Mouse (Mus musculus): Measurements from ENCODE around the gene Eno3.

Gene Eno3

DNA sequence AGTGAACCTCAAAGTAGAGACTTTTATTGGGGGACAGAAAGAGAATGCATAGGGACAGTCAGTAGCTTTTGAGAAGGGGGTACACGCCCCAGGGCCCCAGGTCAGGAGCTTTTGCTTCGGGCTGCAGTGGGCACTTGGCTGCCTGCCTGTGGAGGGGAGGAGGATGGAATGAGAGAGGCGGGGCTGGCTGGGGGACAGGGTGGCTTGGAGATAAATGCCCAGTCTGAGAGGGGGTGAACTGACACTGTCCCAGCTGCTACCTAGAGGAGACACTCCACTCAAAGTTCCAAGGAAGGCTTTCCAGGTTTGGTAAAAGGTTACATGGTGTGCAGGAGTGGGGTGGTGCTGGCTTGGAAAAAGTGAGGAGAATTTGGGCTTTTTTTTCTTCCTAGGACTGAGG lies at the start of gene Eno3:
Gene Eno3 (plus strand): TSS at position 239 of the 400 bp plus-strand sequence.
- DNase-seq: no peak

DNA sequence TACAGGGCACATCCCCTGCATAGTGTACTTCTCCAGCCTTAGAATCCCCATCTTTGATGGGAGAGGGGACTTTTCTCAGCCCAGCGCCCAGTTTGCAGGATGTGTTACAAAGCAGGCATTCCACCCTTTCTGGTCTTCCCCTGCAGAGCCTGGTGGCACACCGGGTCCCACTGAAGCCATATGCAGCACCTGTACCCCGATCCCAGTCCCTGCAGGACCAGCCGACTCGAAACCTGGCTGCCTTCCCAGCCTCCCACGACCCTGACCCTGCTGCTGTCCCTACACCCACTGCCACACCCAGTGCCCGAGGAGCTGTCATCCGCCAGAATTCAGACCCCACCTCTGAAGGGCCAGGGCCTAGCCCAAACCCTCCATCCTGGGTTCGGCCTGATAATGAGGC lies 49.4 kb upstream of the Eno3 start:
- no peak for DNase-seq

DNA sequence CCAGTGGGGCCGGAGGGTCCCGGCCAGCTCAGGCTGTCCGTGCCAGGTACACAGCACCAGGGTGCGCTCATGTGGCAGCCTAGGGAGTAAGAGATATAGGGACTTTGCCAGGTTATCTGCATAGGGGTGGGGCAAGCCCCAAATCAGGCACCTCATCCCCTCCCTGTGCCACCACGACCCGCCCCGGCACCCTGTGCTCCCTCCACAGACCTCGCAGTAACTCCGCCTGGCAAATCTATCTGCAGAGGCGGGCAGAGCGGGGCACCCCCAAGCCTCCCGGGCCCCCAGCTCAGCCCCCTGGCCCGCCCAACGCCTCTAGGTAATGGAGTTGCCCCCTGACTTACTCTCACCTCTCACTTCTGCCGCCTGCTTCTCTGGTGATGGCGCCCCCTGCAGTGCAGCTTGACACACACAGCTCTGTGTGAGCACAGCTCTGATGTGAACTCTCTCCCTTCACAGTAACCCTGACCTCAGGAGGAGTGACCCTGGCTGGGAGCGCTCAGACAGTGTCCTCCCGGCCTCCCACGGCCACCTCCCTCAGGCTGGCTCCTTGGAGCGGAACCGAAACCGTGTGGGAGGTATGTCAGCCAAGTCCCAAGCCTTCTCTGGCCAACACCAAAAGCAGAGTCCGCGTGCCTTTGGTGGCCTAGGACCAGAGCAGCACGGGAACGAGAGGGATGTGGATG lies 48.5 kb upstream of the Eno3 start:
- DNase-seq: peak; percentile 55 to 58

DNA sequence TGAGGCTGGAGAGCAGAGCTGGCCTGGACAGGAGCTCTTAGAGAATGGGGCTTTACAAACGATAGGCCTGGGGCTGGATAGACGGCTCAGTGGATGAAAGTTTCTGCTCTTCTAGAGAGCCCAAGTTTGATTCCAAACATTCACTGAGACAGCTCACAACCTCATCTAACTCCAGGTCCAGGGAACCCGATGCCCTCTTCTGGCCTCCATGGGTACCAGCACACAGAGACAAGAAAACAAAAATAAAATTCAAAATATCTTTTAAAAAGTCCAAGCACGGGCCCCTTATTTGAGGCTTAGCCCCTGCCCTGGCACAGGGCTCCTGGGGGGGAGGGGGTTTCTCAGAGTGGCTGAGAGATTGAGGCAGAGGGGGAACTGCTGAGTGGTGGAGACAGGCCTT lies 46.2 kb upstream of the Eno3 start:
- DNase-seq: no peak

DNA sequence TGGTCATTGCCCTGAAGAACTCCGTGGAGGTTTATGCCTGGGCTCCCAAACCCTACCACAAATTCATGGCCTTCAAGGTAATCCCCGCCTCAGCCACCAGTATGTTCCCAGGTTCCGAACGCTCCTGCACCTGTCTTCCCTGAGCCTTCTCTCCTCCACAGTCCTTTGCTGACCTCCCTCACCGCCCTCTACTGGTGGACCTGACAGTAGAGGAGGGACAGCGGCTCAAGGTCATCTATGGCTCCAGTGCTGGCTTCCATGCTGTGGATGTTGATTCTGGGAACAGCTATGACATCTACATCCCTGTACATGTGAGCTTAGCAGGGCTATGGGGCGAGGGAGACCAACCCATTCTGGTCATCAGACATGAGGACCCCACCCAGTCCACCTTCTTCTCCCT lies 44.5 kb upstream of the Eno3 start:
- no peak for DNase-seq

DNA sequence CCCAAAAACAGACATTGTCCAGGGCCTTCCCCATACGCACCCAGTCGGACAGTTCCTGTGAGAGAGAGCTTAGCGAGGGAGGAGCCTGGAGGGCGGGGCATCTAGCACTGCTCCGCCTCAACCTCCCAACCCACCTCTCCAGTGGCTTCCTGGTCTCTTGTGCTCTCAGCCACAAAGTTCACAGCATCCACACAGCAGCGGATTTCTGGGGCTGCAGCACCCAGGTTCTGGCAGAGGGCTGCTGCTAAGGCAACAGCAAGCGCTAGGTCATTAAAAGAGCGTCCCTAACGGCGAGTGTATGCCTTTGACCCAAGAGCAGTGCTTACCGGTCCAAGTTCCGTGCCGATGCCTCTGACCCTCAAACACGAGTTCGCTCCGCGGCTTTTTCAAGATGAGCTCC lies 41.9 kb upstream of the Eno3 start:
- peak; percentile 73 to 74 for DNase-seq

DNA sequence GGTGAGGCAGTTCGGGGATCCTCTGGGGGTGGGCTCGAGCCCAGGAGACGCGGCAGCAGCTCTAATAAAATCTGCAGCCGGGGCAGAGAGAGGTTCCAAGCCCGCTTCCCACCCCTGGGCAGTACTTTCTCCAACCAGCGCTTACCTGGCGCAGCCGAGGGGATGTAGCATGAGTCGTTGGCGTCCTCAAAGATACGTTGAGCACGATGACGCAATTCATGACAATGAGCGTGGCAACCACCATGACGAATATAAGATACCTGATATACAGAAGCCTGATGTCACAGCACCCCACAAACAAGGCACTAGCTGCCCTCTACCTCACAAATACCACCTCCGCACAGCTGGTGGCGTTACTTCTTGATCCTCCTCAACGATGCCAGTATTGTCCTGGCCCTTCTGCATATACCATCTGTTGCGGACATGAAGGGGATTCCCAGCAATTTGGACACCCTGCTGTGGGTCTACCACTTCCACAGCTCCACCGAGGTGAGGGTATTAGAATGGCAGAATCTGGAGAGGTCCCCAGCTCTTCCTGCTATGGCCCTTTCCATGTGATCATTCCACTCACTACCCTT lies 41.4 kb upstream of the Eno3 start, which contains the start of gene 4930544D05Rik:
Gene 4930544D05Rik (plus strand): TSS at position 333 of the 578 bp plus-strand sequence.
- DNase-seq: peak in 1 of 2 experiments; percentile 33

DNA sequence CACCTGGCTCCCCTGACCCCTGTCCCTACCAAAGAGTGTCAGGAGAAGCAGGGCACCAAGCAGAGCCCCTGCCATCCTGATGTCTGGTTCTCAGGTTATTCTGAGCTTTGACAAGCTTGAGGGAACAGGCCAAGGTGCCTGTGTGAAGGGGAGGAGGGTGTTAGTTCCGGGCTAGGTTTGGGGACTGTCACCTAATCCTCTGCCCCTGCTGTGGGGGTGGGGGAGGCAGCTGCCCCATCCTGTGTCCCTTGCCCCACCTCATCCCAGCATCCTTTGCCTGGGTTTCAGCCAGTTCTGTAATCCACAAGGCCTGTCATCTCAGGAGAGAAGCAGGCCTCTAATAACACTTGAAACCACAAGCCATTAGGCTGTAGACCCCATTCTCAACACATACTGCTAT lies 37.9 kb upstream of the Eno3 start, which contains the start of gene Chrne:
Gene Chrne (minus strand): TSS at position 116 of the 400 bp plus-strand sequence.
- DNase-seq: no peak

DNA sequence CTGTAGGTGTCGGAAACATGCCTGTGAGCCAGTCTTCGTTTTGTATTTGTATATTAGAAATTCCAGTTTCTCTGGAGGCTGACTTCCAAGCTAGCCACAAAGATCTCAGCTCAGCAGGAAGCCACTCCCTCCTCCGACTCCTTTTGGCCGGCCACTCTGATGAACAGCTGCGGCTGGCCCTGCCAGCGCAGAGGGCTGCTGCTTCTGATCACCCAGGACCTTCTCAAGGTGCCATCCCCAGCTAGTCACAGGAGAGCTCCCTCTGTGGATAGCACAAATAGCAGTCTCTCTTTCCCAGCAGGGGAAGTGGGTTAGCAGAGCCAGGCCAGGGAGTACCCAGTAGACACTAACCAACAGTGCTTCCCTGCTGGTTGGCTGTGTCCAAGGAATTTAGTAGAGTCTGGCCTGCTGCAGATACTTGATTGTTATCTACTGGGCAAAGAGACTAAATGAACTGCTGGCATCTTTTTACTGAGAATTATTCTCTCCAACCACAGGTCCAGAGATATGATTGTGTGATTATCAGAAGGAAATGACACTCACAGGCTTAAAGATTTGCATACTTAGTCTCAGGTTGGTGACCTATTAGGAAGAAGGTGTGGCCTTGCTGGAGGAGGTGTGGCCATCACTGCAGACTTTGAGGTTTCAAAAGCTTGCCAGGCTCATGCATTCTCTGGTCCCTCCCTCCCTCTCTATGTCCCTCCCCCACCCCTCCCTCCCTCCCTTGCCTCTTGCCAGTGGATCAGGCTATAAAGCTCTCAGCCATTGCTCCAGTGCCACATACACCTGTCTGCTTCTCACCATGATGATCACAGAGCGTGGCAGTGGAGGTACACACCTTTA lies 34.8 kb upstream of the Eno3 start:
- DNase-seq: peak; percentile 50 to 59

DNA sequence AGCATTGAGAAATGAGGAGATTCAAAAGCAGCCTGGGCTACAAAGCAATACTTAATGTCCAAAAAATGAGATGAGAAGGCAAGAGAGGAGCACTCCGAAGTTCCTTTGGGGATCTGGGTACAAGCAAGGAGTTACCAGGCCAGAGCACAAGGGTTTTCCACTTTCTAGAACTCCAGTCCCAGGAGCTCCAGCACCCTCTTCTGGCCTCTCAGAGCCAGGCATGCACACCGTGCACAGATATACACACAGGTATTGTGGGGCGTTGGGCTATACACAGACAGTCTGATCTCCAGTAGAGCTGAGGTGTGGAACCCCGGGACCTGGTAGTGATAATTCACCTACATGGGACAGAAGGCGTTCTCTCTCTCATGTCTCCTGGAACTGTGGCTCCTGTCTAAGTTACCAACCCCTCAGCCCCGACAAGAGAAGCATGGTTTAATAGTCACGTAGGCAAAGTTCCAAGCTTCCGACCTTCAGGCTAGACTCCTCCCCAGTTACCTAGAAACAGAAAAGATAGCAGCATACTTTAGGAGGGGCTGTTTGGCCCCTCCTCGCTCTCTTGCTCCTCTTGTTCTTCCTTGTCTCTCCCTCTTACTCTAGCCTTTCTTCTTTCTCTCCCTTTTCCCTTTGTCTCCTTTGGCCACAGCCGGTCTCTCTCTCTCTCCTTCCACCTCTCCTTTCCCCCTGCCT lies 33.8 kb upstream of the Eno3 start:
- DNase-seq: no peak

DNA sequence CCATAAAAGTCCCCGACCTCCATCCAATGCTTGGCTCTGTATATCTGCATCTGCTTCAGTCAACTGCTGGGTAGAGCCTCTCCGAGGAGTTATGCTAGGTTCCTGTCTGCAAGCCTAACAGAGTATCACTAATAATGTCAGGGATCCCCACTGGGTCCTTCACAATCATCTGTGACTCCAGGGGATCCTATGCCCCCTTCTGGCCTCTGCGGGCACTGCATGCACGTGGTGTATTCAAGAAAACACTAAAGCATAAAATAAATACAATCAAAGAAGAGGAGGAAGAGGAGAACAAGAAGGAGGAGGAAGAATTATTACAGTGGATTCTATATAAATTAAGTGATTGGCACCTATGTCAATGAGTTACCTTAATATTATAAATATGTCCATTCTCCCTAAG lies 31.5 kb upstream of the Eno3 start:
- DNase-seq: peak; percentile 76 to 80

DNA sequence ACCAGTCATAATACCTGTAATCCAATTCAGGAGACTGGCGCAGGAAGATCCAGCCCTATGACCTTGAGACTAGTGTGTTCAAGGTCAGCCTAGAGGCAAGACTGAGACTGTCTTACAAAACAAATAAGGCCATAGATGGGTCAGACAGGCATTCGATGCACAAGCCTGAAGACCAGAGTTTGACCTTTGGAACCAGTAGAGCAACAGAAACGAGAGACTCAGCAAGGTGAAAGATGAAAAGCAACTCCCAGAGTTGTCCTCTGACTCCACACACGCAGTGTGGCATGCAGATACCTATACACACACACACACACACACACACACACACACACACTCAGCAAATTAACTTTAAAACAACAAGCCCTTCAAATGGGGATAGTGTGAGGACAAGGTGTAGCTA lies 30.1 kb upstream of the Eno3 start:
- DNase-seq: no peak

DNA sequence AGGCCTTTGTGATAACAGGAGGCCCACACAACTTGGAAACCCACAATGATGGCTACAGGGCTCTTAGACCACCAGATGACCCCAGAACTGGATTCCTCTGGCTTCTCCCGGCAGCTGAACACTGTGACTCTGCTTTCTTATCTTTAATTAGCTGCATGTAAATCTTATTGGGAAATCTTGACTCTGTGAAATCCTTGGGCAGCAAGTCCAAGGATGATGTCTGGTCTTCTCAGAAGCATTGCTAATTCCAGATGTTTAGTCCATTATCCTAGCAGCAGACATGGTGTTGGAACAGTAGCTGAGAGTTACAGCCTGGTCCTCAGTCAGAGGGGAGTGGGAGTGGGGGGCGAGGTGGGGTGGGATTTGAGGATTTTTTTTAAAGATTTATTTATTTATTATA lies 28.6 kb upstream of the Eno3 start:
- no peak for DNase-seq

DNA sequence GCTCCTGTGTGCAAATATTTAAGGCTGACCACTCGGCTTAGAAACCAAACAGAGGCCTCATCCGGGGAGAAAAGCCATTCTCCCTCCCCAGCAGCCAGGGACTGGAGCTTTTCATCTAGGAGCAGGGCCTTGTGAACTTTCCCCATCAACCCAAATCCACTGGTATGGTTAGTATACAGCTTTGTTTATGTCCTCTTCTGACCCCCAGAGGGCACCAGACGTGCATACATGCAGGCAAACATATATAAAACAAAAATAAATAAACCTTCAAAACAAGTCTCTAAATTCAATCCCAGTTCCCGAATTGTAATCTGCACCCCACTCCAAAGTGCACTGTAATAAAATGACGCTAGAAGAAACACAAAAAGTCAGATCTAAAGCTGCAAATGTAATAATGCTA lies 27.4 kb upstream of the Eno3 start:
- peak; percentile 54 to 64 for DNase-seq

DNA sequence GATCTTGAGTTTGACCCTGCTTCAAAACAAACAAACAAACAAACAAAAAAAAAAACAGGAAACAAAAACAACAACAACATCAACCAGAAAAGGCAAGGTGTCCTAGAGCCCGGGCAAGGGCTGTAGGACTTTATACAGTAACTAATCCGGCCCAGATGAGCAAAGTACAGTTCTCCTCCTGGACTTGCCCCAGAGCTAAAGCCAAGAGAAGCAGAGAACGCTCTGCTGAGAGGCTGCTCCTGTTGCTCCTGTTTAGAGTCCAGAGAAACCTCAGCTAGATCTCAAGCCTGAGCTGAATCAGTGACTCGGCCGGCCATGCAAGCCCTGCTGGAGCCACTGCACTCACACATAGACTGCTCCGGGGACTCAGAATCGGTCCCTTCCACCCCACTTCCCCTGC lies 26.9 kb upstream of the Eno3 start:
- no peak for DNase-seq

DNA sequence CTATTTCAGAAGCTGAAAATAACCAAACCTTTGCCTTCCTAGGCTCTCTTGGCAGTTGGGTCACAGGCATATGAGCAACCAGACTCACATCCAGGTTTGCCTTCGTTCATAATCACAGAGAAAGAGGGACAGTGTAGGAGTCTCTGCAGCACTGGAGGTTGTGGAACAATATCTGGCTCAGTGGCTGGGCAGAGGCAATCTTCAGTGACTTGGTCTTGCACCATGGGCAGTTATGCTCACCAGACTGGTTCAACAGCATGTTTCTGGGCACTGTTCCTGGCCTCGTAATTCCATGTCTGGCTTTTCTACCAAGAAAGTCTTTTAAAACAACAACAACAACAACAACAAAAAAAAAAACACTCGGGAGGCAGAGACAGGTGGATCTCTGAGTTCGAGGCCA lies 21.4 kb upstream of the Eno3 start:
- no peak for DNase-seq

DNA sequence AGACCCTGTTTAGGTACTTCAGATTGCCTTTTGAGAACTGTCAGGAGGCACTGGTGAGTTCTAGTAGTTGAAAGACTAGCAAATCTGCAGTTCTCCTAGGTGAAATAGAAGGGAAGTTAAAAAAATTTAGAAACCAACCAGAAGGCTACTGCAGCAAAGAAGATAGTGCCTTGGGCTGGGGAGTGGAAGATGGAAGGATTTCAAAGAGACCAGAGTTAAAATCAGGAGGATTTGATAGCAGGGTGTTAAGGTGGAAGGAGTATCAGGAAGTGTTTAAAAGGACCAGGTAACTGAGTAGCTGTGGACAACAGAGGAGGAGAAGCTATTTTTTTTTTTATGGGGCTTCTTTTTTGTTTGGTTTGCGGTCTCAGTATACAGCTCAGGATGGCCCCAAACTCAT lies 19.2 kb upstream of the Eno3 start:
- DNase-seq: no peak

DNA sequence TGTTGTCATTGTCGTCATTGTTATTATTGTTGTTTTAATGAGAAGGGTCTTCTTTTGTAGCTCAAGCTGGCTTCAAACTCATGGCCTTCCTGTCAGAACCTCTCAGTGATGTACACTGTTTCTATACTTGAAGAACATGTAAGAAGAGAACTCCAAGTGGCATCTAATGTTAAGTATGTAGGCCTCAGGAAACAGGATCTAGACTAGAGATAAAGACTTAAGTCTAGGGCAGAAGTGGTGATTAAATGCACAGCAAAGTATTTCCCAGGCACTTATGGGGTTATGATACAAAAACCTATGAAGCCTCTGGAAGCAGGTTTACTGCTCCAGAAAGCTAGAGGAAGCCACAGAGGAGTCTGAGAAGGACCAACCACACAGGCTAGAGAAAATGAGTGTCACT lies 18.7 kb upstream of the Eno3 start:
- no peak for DNase-seq

DNA sequence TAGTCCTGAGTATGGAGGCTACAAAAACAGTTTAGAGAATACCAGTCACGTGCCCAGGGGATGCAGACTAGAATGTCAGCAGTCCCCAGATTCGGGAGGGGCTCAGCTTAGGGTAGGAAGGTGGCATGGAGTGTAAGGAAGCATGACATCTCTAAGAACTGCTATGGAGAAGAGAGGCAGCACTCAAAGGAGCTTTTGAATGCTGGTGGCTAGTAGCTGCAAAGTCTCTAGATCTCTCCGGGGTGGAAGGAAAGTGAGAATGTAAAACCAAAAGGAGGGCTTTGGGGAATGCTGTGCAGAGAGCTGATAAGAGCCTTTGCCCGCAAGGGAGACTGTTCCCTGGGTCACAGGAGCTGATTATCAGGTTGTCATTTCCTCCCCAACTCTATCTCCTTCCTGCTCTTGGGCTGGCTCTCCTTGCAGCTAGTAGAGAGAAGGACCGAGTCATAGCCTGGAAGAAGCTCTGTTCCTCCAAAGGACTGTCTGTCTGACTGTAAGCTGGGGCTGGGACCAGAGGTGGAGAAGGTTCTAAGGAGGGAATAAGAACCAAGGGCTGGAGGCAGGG lies 18.2 kb upstream of the Eno3 start, which contains the start of gene Gp1ba:
Gene Gp1ba (plus strand): TSS at position 409 of the 565 bp plus-strand sequence.
- no peak for DNase-seq

DNA sequence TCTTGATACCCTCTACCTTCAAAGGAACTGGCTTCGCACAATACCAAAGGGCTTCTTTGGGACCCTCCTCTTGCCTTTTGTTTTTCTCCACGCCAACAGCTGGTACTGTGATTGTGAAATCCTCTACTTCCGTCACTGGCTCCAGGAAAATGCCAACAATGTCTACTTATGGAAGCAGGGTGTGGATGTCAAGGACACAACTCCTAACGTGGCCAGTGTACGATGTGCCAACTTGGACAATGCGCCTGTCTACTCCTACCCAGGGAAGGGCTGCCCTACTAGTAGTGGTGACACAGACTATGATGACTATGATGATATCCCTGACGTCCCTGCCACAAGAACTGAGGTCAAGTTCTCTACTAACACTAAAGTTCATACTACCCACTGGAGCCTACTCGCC lies 17.0 kb upstream of the Eno3 start:
- DNase-seq: no peak

DNA sequence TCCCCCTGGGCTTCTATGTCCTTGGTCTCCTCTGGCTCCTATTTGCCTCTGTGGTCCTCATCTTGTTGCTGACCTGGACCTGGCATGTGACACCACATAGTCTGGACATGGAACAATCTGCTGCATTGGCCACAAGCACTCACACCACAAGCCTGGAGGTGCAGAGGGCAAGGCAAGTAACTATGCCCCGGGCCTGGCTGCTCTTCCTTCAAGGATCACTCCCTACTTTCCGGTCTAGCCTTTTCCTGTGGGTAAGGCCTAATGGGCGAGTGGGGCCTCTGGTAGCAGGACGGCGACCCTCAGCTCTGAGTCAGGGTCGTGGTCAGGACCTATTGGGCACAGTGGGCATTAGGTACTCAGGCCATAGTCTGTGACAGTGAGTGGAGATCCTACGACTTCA lies 15.8 kb upstream of the Eno3 start:
- no peak for DNase-seq

DNA sequence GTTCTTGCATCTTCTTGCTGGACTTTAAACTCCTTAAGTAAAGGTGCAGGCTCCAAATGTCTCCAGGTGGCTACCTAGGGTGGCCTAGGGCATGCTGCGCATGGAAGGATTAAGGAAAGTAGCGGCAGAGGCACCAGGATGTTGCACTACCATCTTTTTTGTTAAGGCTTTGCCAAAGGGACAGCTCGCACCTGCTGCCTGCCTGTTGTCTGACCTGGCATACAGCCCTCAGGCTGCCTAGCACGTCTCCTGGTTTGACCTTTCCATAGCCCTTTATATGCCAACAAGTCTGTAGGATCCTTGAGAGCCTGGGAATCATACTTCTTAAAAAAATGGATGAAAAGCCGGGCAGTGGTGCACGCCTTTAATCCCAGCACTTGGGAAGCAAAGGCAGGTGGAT lies 14.0 kb upstream of the Eno3 start:
- no peak for DNase-seq

DNA sequence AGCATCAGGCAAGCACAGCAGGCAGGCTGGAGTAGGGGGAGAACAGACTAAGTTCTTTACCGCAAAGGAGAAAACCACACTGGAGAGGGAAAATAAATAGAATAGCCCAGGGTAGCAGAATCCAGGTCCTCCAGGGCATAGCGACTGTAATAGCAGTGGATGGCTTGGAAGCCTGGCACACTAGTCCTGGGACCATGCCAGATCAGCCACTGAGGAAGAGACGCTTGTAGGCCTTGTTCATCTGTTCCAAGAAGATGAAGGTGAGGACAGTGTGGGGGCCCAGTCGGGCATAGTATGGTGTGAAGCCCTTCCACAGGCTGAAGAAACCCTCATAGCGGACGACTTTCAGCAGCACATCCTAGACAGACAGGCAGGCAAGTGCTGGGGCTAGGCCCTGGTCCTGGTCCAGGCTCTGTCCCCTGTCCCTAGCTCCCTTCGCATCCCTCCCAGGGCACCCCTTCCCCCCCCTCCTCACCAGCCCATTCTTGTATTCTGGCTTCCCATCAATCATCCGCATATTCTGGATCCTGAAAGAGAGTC lies 12.4 kb upstream of the Eno3 start:
- DNase-seq: no peak
